20 mouse cellular contexts compared by ENCODE assay signal in genomic region chr8:120129547-120129946, GRCm38 (mm10). TPM values are rescaled to one million over a fixed set of nuclear protein-coding genes. Genes with fewer than 3 reads are reported as not detected.
A peak's percentile ranks its signal among the peaks of the same experiment; 100 is the strongest.
DNase-seq lines count a peak whose midpoint lies in the region; ATAC-seq lines count a peak whose summit lies in the region.
"Had no signal": no experiment of that assay in that cellular context is flagged by ENCODE, and none has a peak within 500 bp of the region (broad histone marks: within the 10 kb centered on the region; RNA-seq: fewer than 3 reads in every experiment).

No protein-coding gene starts in this region.

- ATAC-seq in heart, embryonic 12.5 days (ENCODE audit: insufficient number of reproducible peaks, low FRiP score): no peak
- no peak; the same call in 1 of the 2 replicates for ATAC-seq in midbrain, embryonic 11.5 days (ENCODE audit: low FRiP score)
- ATAC-seq in midbrain, embryonic 14.5 days (ENCODE audit: low FRiP score, low TSS enrichment): no peak
- ATAC-seq: inflammation-experienced regulatory T-cells, adult 6 months had no signal

- H3K4me2 ChIP-seq in heart, embryonic 12.5 days: no peak overlapping the region
- no peak overlapping the region for H3K4me2 ChIP-seq in midbrain, embryonic 11.5 days
- no peak overlapping the region for H3K4me2 ChIP-seq in midbrain, embryonic 14.5 days (ENCODE audit: low read length)
- H3K4me2 ChIP-seq: limb, embryonic 12.5 days; liver, embryonic 15.5 days had no signal

- peaks cover 54% of the 10 kb centered on the region for H3K4me1 ChIP-seq in heart, embryonic 12.5 days (replicated peaks)
- peaks cover 66% of the 10 kb centered on the region for H3K4me1 ChIP-seq in midbrain, embryonic 10.5 days
- H3K4me1 ChIP-seq in midbrain, embryonic 11.5 days (ENCODE audit: control insufficient read depth, insufficient read depth, low read length): peaks cover 36% of the 10 kb centered on the region
- H3K4me1 ChIP-seq in embryonic facial prominence, embryonic 10.5 days: peaks cover 51% of the 10 kb centered on the region
- peaks cover 16% of the 10 kb centered on the region for H3K4me1 ChIP-seq in midbrain, embryonic 14.5 days (ENCODE audit: control insufficient read depth, insufficient read depth, low read length)

- no peaks in the 10 kb centered on the region for H3K9me3 ChIP-seq in heart, embryonic 12.5 days (replicated peaks)
- H3K9me3 ChIP-seq in midbrain, embryonic 10.5 days (replicated peaks): no peaks in the 10 kb centered on the region
- H3K9me3 ChIP-seq in midbrain, embryonic 11.5 days (ENCODE audit: control insufficient read depth, low read length): no peaks in the 10 kb centered on the region
- H3K9me3 ChIP-seq in embryonic facial prominence, embryonic 10.5 days: no peaks in the 10 kb centered on the region
- no peaks in the 10 kb centered on the region for H3K9me3 ChIP-seq in midbrain, embryonic 14.5 days (ENCODE audit: control insufficient read depth, low read length)
- H3K9me3 ChIP-seq: G1E; limb, embryonic 12.5 days; liver, embryonic 15.5 days had no signal

- H3K27me3 ChIP-seq in heart, embryonic 12.5 days (replicated peaks): no peaks in the 10 kb centered on the region
- peaks cover 15% of the 10 kb centered on the region; the same call in 1 of the 2 replicates for H3K27me3 ChIP-seq in midbrain, embryonic 10.5 days (ENCODE audit: low read depth, poor library complexity, severe bottlenecking)
- H3K27me3 ChIP-seq in midbrain, embryonic 11.5 days (ENCODE audit: control insufficient read depth, insufficient read depth, low read length): no peaks in the 10 kb centered on the region; the same call in 1 of the 2 replicates
- peaks cover 29% of the 10 kb centered on the region for H3K27me3 ChIP-seq in embryonic facial prominence, embryonic 10.5 days (replicated peaks; ENCODE audit: low read depth, poor library complexity, severe bottlenecking)
- H3K27me3 ChIP-seq in midbrain, embryonic 14.5 days (ENCODE audit: control insufficient read depth, insufficient read depth, low read length): no peaks in the 10 kb centered on the region

- H3K9ac ChIP-seq in heart, embryonic 12.5 days: 0 out of 2 replicates have a peak overlapping the region, but pooled peaks have one; percentile 22
- H3K9ac ChIP-seq in midbrain, embryonic 11.5 days (ENCODE audit: low read length): no peak overlapping the region
- H3K9ac ChIP-seq in midbrain, embryonic 14.5 days (replicated peaks; ENCODE audit: low read length): no peak overlapping the region
- H3K9ac ChIP-seq: limb, embryonic 12.5 days; liver, embryonic 15.5 days had no signal

- DNase-seq in heart, adult 18-20 months: no peak
- DNase-seq in midbrain, embryonic 10.5 days (ENCODE audit: low spot score): peak; percentile 37
- DNase-seq in midbrain, embryonic 11.5 days (ENCODE audit: low spot score, missing footprints): no peak
- peak; percentile 42 for DNase-seq in embryonic facial prominence, embryonic 10.5 days (ENCODE audit: low spot score)
- DNase-seq in midbrain, embryonic 14.5 days: peak; percentile 53
- DNase-seq in right cerebral cortex, postnatal 36 days (ENCODE audit: low spot score in 2 of 2): no peak
- DNase-seq: adrenal gland, adult 8-10 months; cerebellum, adult 9-11 months; thymus, postnatal 14 days had no signal

- WGBS in heart, embryonic 12.5 days: 75% methylated on average over 4 of the region's 4 CpGs
- 51% methylated on average over 4 of the region's 4 CpGs for WGBS in midbrain, embryonic 10.5 days
- 41% methylated on average over 4 of the region's 4 CpGs for WGBS in midbrain, embryonic 11.5 days
- WGBS in embryonic facial prominence, embryonic 10.5 days: 33% methylated on average over 4 of the region's 4 CpGs
- WGBS in midbrain, embryonic 14.5 days: 44% methylated on average over 4 of the region's 4 CpGs

- peaks cover 7% of the 10 kb centered on the region; the same call in 1 of the 2 replicates for H3K36me3 ChIP-seq in heart, embryonic 12.5 days
- no peaks in the 10 kb centered on the region for H3K36me3 ChIP-seq in midbrain, embryonic 10.5 days
- no peaks in the 10 kb centered on the region for H3K36me3 ChIP-seq in midbrain, embryonic 11.5 days (ENCODE audit: control insufficient read depth, insufficient read depth, low read length)
- no peaks in the 10 kb centered on the region for H3K36me3 ChIP-seq in embryonic facial prominence, embryonic 10.5 days (replicated peaks)
- no peaks in the 10 kb centered on the region for H3K36me3 ChIP-seq in midbrain, embryonic 14.5 days (ENCODE audit: control insufficient read depth, insufficient read depth, low read length)
- H3K36me3 ChIP-seq: G1E; limb, embryonic 12.5 days; liver, embryonic 15.5 days had no signal

- peak overlapping the region; percentile 18; the same call in 1 of the 2 replicates for H3K27ac ChIP-seq in heart, embryonic 12.5 days (ENCODE audit: poor library complexity, severe bottlenecking)
- peak overlapping the region; percentile 59 for H3K27ac ChIP-seq in midbrain, embryonic 10.5 days (replicated peaks)
- H3K27ac ChIP-seq in midbrain, embryonic 11.5 days (ENCODE audit: low read depth, low read length): no peak overlapping the region
- H3K27ac ChIP-seq in embryonic facial prominence, embryonic 10.5 days (replicated peaks): peak overlapping the region; percentile 44; the same call in 1 of the 2 replicates
- H3K27ac ChIP-seq in midbrain, embryonic 14.5 days (replicated peaks; ENCODE audit: low read depth, low read length): no peak overlapping the region
- H3K27ac ChIP-seq: kidney, postnatal 0 days; left cerebral cortex, adult 2 months; limb, embryonic 12.5 days; liver, embryonic 15.5 days had no signal

- H3K4me3 ChIP-seq in heart, embryonic 12.5 days: no peak overlapping the region
- H3K4me3 ChIP-seq in midbrain, embryonic 10.5 days: no peak overlapping the region
- H3K4me3 ChIP-seq in midbrain, embryonic 11.5 days (ENCODE audit: low read depth, low read length): no peak overlapping the region
- H3K4me3 ChIP-seq in embryonic facial prominence, embryonic 10.5 days: no peak overlapping the region
- H3K4me3 ChIP-seq in midbrain, embryonic 14.5 days (replicated peaks; ENCODE audit: low read depth, low read length): no peak overlapping the region
- H3K4me3 ChIP-seq: left cerebral cortex, adult 2 months; limb, embryonic 12.5 days; liver, embryonic 15.5 days had no signal

RNA-seq across cellular contexts. Expression of gene 6430548M08Rik, which starts 15.6 kb away (rescaled TPM):
- 13.8 and 14.4 TPM in 2 replicates for polyA plus RNA-seq in heart, embryonic 12.5 days (2016; fragmentation: Nextera tagmentation; extraction: Ambion mirVana)
- 10 to 100 TPM; 15.1 to 19.3 TPM for total RNA-seq in heart, adult 18-20 months (2021)
- 5.8 and 11.0 TPM in 2 replicates for polyA plus RNA-seq in midbrain, embryonic 10.5 days (2016; fragmentation: Nextera tagmentation; extraction: Ambion mirVana)
- 12.4 and 13.5 TPM in 2 replicates for polyA plus RNA-seq in midbrain, embryonic 11.5 days (2014; fragmentation: Nextera tagmentation; extraction: Ambion mirVana)
- polyA plus RNA-seq in embryonic facial prominence, embryonic 10.5 days (2016; fragmentation: Nextera tagmentation; extraction: Ambion mirVana): 3.1 and 3.4 TPM in 2 replicates
- 35.5 and 38.8 TPM in 2 replicates for polyA plus RNA-seq in midbrain, embryonic 14.5 days (2014; fragmentation: Nextera tagmentation; extraction: Ambion mirVana)

RNA-seq across cellular contexts. Expression of gene Zdhhc7, which starts 28.3 kb away (rescaled TPM):
- 33.9 and 34.9 TPM in 2 replicates for polyA plus RNA-seq in heart, embryonic 12.5 days (2016; fragmentation: Nextera tagmentation; extraction: Ambion mirVana)
- total RNA-seq in heart, adult 18-20 months (2021): 10 to 100 TPM; 36.6 to 38.6 TPM
- 34.5 and 38.4 TPM in 2 replicates for polyA plus RNA-seq in midbrain, embryonic 10.5 days (2016; fragmentation: Nextera tagmentation; extraction: Ambion mirVana)
- 24.2 and 25.9 TPM in 2 replicates for polyA plus RNA-seq in midbrain, embryonic 11.5 days (2014; fragmentation: Nextera tagmentation; extraction: Ambion mirVana)
- 30.0 and 33.0 TPM in 2 replicates for polyA plus RNA-seq in embryonic facial prominence, embryonic 10.5 days (2016; fragmentation: Nextera tagmentation; extraction: Ambion mirVana)
- 22.3 and 26.7 TPM in 2 replicates for polyA plus RNA-seq in midbrain, embryonic 14.5 days (2014; fragmentation: Nextera tagmentation; extraction: Ambion mirVana)

RNA-seq across cellular contexts. Expression of gene Fam92b, which starts 47.7 kb away (rescaled TPM):
- not detected in 2 replicates for polyA plus RNA-seq in heart, embryonic 12.5 days (2016; fragmentation: Nextera tagmentation; extraction: Ambion mirVana)
- total RNA-seq in heart, adult 18-20 months (2021): under 1 TPM in 1 of 2 experiments, not detected in 1; 0.31 TPM
- 2.6 and 3.3 TPM in 2 replicates for polyA plus RNA-seq in midbrain, embryonic 10.5 days (2016; fragmentation: Nextera tagmentation; extraction: Ambion mirVana)
- 2.4 and 3.4 TPM in 2 replicates for polyA plus RNA-seq in midbrain, embryonic 11.5 days (2014; fragmentation: Nextera tagmentation; extraction: Ambion mirVana)
- 0.83 and 0.86 TPM in 2 replicates for polyA plus RNA-seq in embryonic facial prominence, embryonic 10.5 days (2016; fragmentation: Nextera tagmentation; extraction: Ambion mirVana)
- polyA plus RNA-seq in midbrain, embryonic 14.5 days (2014; fragmentation: Nextera tagmentation; extraction: Ambion mirVana): 0.92 and 1.8 TPM in 2 replicates
- total RNA-seq: G1E; gastrocnemius, postnatal 4 days; monocyte, adult 5-6 weeks had no signal
- polyA plus RNA-seq: G1E; heart, postnatal 0 days; inflammation-experienced regulatory T-cells, adult 6 months; kidney, postnatal 0 days; limb, embryonic 12.5 days; liver, embryonic 15.5 days; small intestine, adult 2 months had no signal

Comparison
In these comparisons a context has a peak if more than half of its experiments do, and no peak if none do; other contexts are left out.
1. H3K27ac ChIP-seq: peak in heart, embryonic 12.5 days (single experiment), midbrain, embryonic 10.5 days (single experiment) and embryonic facial prominence, embryonic 10.5 days (single experiment); none in midbrain, embryonic 11.5 days (single experiment) and midbrain, embryonic 14.5 days (single experiment).
2. DNase-seq: peak in midbrain, embryonic 10.5 days (single experiment), embryonic facial prominence, embryonic 10.5 days (single experiment) and midbrain, embryonic 14.5 days (single experiment); none in heart, adult 18-20 months (0 of 2), midbrain, embryonic 11.5 days (single experiment) and right cerebral cortex, postnatal 36 days (0 of 2).